Mouse (Mus musculus) small intestine, adult 2 months (tissue): ENCODE results near the gene Msgn1.

Experiments
- CTCF ChIP-seq: fragments of 200-500 bp; IDR thresholded peaks from 2 replicates; pipeline ENCODE4 v1.5.1; 2012; ENCODE audit warnings: low read depth, mild to moderate bottlenecking, control low read depth, inconsistent platforms, low read length, moderate library complexity, mixed read lengths; ENCODE audit not compliant: insufficient replicate concordance, insufficient read length; ENCODE audit errors: extremely low read depth
- POLR2A ChIP-seq: fragments of 200-500 bp; IDR thresholded peaks from 2 replicates; pipeline ENCODE4 v1.6.1; 2012; ENCODE audit warnings: low read depth, mild to moderate bottlenecking, control low read depth, inconsistent platforms, low read length, moderate library complexity

- no peak for TF ChIP-seq CTCF
- no peak for TF ChIP-seq POLR2A
Measured at GRCm38 (mm10) chr12:11177408-11178394, 31.1 kb downstream of the Msgn1 start.
